Mouse (Mus musculus): ENCODE results near the gene Tnfsf15.

Tnfsf15 gene

DNA sequence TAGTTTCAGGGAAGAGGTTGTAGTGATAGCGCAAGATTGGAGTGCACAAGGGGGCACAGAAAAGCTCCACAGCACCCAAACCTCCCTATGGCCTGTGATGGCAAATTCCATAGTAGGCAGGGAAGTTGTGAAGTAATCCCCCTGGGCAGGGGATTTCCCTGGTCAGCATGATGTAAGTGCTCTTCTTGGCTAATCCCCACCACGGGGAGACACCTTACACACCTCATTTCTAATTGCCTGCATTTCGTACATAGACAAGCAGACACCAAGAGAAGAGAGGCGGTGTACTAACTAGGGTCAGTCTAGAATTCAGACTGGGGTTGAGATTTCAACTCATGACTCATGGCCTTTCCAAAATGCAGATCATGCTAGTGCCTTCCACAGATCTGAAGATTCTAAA, 4.2 kb downstream of the Tnfsf15 start:
- DNase-seq: no peak

GRCm38 (mm10) chr4:63740001-63740400, 4.9 kb downstream of the Tnfsf15 start:
- no peak for DNase-seq

DNA sequence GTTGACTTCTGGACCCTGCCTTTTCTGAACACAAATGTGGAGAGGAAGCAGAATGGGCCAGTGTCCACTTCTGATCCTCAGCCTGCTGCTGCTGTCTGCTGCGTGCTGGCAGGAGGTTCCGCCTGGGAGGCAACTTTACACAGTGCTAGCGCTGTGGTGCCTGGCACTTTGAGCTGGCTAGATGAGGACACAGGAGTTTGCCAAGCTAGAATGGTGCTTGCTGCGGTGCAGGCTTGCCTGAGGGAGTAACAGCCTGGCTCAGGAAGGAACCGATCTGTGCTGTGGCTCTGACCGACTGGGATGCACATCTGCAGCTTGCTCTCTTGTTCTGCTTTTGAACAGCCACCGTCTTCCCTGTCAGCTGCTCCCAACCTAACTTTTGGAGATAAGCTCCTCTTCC, 5.4 kb downstream of the Tnfsf15 start:
- DNase-seq: peak; percentile 15

GRCm38 (mm10) chr4:63738364-63738997, 6.4 kb downstream of the Tnfsf15 start:
- DNase-seq: no peak

DNA sequence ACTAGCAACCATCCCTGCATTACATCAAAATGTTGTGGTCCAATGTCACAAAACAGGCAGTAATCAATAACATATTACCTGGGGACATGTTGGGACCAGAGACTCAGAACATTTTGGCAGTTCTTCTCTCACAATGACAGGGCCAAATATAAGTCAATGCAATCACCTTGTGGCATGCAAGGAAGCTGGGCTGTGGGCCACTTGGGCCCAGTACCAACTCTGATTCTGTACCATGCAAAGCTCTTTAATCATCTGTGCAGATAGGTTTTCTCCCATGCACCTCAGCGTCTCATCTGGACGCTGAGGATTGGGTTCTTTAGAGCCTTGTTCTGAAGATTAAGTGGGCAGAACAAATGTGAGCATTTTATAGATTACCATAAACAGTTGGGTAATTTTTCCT, 13.6 kb downstream of the Tnfsf15 start:
- no peak for DNase-seq

DNA sequence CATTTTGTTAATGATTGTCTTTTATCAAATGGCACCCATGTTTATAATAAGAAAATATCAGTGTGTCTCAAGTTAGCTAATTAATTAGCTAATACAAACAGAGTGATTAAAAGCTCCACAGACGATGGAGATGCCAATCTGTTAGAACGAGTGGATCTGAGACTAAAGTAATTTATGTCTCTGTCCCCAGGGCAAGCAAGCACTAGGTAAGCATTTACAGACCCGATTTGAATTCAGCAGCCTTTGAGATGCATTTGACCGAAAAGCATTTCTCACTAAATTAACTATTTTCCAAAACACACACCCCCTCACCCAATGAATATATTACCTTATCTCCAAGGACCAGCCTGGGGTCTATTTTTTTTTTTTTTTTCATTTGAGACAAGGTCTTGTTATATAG, 18.2 kb downstream of the Tnfsf15 start:
- DNase-seq: no peak

- no peak for DNase-seq
Measured at GRCm38 (mm10) chr4:63725981-63726380, 18.9 kb downstream of the Tnfsf15 start.

DNA sequence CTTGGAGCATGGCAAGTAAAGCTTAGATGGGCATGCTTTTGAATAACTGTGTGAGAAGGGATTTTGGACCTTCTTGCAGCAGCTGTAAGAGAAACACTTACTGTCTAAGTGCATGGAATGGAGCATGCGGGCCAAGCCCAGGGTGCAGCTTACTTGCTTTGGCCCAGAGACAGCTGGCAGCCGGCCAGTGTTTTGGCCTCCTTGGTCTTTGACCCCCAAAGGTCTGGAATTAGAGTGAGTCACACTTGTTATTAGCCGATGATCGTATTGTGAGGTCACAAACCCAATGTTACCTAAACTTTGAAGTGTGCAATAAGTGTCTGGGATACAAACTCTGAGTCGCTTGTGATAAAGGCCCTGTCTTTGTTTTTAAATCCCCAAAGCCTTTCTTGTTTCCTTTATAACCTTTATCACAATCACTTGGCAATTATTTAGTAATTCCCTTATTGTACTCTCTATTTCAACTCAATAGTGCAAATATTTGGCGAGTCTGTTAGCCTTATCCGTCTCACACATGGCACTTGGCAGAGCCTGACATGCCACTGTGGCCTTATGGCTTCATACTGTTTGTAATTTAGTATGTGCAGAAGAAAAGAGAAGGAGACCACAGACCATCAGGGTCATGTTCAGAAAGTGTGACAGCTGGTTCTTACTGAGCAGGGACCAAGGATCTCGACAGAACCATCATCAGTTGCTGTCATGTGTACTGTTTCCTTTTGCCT, 26.8 kb downstream of the Tnfsf15 start:
- peak; percentile 20 for DNase-seq

DNA sequence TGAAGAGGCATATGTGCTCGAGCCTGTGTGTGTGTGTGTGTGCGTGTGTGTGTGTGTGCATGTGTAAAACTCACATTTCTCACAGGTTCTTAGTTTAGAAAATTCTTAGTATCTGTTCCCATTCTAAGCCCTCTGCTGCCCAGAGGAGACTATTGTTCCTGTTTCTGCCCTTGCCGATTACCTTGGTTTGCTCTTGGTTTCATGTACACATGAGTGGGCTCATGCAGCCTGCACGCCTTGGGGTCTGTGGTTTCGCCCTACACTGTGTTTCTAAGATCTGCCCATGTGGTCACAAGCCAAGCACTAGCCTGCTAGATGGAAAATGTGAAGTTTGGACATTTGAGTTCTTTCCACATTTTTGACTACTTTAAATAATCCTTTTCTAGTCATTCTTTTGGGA, 33.0 kb downstream of the Tnfsf15 start:
- no peak for DNase-seq

DNA sequence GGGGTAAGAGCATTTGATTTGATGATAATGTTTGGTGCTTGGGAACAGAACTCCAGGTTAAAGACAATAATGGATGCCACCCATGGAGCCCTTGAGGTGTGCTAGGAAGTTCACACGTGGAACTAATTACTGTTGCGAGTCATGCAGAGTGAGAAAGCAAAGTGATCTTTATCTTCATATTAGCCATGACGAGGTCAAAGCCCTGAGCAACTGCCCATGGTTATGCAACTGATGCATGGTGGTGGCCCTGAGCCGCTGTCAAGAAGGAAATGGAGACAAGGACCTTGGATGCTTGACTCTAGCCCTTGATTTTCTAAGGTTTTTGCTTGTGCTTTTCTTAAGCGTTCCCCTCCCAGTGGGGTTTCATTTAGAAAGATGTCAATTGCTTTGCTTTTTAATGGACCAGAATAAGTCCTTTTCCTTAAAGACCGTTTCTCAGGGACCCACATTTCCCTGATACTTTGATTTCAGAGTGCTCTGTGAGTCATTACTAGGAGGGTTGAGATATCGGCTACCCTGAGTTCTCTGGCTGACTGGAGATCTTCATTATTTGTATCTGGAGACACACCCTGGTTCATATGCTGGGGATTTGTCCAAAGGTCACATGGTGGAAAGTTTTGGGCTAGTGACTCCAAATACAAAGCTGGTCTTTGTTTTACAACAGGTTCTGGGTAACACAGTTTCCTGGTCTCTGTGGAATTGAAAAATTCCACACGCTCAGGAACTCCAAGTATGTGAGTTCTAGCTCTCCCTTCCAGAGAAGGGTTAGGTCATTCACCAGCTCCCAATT, 34.3 kb downstream of the Tnfsf15 start:
- no peak for DNase-seq

- no peak for DNase-seq
Measured at GRCm38 (mm10) chr4:63706279-63706971, 38.5 kb downstream of the Tnfsf15 start.

GRCm38 (mm10) chr4:63704232-63704631, 40.7 kb downstream of the Tnfsf15 start:
- no peak for DNase-seq

GRCm38 (mm10) chr4:63703686-63704085, 41.2 kb downstream of the Tnfsf15 start:
- no peak for DNase-seq

DNA sequence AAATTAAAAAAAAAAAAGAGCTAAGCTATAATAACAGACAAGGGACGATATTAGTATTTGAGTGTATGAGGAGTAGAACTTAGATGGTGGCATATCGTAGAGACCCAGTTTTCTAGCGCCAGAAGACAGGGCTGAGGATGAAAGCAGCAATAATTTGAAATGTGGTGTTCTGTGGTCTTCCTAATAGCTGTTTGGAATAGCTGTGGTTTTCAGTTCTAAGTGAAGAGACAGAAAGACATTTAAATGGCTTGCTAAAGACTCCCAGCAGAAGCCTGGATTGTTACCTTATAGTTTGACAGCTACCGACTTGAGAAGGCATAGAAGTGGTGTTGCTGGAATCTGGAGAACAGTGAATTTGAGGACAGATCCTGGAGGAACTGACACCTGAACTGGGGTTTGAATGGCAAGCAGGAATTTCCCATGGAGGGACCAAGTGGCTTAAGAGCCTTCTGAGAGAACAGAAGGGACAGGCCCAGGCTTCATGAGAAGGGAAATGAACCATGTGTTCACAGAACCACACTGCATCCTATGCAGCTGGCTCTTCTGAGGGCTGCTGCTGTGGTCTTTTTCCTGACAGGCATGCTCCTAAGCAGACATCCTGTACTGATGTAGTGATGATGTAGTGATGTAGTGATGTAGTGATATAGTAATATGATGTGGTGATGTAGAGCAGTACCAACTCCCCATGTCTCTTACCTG, 42.8 kb downstream of the Tnfsf15 start:
- DNase-seq: no peak

DNA sequence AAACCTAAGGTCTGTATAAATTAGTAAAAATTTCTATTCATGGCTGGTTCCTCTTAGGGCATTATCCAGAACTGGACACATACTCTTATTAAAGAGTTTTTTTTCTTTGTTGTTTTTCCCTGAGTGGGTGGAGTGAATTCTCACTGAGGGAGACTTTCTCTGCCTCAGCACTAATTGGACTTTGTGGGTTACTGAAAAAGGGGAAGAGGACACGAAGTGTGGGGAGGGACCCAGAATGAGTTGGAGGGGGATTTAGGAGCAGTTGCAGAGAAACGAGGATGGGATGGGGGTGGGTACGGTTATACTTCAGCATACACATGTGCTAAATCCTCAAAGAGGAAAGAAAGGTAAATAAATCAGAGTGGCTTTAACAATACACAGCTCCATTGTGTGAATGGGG, 45.2 kb downstream of the Tnfsf15 start:
- DNase-seq: no peak

DNA sequence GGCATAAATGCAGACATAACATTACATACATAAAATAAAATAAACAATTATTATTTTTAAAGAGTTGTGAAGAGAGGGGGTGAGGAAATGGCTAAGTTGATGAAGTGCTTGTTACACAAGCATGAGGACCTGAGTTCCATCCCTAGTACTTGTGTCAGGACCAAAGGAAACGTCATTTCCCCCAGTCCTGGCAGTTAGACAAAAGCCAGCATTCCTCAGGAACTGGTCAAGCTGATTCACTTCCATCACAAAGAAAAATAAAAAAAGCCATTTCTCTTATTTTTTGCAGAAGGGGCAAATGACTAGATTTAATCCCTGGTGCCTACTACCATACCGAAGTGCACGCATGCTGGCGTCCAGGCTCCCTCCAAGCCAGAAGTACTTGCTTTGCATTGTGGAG, 48.0 kb downstream of the Tnfsf15 start:
- DNase-seq: no peak

DNA sequence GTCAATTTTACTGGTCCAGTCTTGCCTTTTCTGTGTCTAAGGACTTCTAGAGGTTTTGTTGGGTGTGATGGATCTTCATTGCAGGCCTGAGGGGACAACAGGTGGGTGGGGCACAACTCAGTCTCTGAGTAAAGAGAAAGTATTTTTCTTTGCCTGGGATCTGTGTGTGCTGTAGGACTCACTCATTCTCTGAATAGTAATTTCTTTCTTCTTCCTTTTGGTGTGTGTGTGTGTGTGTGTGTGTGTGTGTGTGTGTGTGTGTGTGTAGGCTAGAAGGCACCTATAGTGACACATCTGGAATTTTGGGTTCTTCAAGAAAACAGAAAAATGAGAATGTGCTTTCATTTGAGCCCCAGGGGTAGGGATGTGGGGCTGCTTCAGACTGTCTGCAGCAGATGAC, 52.6 kb downstream of the Tnfsf15 start:
- DNase-seq: no peak

GRCm38 (mm10) chr4:63687429-63687828, 57.5 kb downstream of the Tnfsf15 start:
- no peak for DNase-seq

- DNase-seq: no peak
Measured at GRCm38 (mm10) chr4:63686157-63686556, 58.8 kb downstream of the Tnfsf15 start.

DNA sequence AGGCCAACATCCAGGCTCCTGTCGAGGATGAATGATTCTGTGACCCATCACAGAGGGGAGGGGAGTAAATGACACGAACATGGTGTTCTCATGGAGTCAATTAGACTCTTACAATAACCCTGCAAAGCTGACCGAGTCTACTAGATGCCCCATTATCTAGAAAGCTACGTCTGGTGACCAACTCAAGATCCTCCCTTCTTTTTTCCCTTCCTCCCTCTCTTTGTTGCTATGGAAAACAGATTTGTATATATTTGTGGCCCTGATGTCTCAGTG, 59.7 kb downstream of the Tnfsf15 start:
- DNase-seq: no peak

- no peak for DNase-seq
Measured at GRCm38 (mm10) chr4:63684412-63685252, 60.3 kb downstream of the Tnfsf15 start.

DNA sequence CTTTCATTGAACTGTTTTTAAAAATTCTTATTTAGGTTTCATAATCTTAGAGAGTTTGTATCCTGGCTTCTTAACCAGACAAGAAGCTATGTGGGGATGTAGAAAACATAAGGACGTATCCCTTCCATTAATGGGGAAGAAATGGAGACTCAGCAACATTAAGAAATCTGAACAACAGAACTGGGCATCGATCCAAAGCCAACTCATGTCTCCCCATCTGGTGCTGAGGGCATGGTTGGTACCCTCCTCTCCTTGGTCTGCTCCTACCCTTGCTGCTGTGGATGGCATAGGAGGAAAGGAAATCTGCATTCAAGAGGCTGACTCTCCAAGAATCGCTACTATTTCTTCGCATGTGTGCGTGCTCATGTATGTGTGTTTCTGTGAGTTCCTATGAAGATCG, 61.2 kb downstream of the Tnfsf15 start:
- DNase-seq: no peak
